Mouse (Mus musculus) retina, postnatal 1 day (tissue): ENCODE measurements around the gene Mlh3.
"Not testable (repeated sequence)": the region's sequence is repeated elsewhere in the genome, so short reads cannot be mapped to it uniquely, and the experiment has no call there.

ENCODE experiments used
- DNase-seq: peaks from one replicate; pipeline ENCODE4 v3.0.0-alpha.2; 2012

Mlh3 gene

GRCm38 (mm10) chr12:85270319-85270718 is at the start of gene Mlh3:
Gene Mlh3 (minus strand): TSS chr12:85270599.
- peak; percentile 92 for DNase-seq

- no peak for DNase-seq
These were observed 38.3 kb upstream of the Mlh3 start for GRCm38 (mm10) chr12:85308651-85309050.

GRCm38 (mm10) chr12:85305247-85305892 is 35.0 kb upstream of the Mlh3 start:
- DNase-seq, result peak; percentile 88

- DNase-seq, result no peak
These were observed 34.3 kb upstream of the Mlh3 start for GRCm38 (mm10) chr12:85304725-85305124.

- no peak for DNase-seq
These were observed 32.9 kb upstream of the Mlh3 start for GRCm38 (mm10) chr12:85303256-85303655.

GRCm38 (mm10) chr12:85298835-85299180 is 28.4 kb upstream of the Mlh3 start:
- no peak for DNase-seq

GRCm38 (mm10) chr12:85298127-85298834 is 27.9 kb upstream of the Mlh3 start:
- no peak for DNase-seq

GRCm38 (mm10) chr12:85297345-85297997 is 27.1 kb upstream of the Mlh3 start:
- DNase-seq, result peak; percentile 22

- DNase-seq, result no peak
These were observed 26.5 kb upstream of the Mlh3 start for GRCm38 (mm10) chr12:85296915-85297314.

GRCm38 (mm10) chr12:85295506-85295905 is 25.1 kb upstream of the Mlh3 start:
- DNase-seq, result no peak

- DNase-seq, result no peak
These were observed 22.5 kb upstream of the Mlh3 start for GRCm38 (mm10) chr12:85292906-85293305.

- DNase-seq, result no peak
These were observed 21.9 kb upstream of the Mlh3 start for GRCm38 (mm10) chr12:85292288-85292687.

GRCm38 (mm10) chr12:85291541-85291940 is 21.1 kb upstream of the Mlh3 start:
- no peak for DNase-seq

- DNase-seq, result no peak
These were observed 20.2 kb upstream of the Mlh3 start for GRCm38 (mm10) chr12:85290633-85291032.

- no peak for DNase-seq
These were observed 19.0 kb upstream of the Mlh3 start for GRCm38 (mm10) chr12:85289157-85290000.

- peak; percentile 96 for DNase-seq
These were observed 18.2 kb upstream of the Mlh3 start, which contains the start of gene Zc2hc1c for GRCm38 (mm10) chr12:85288486-85289156. Gene Zc2hc1c (plus strand): TSS chr12:85288591.

GRCm38 (mm10) chr12:85287809-85288485 is 17.5 kb upstream of the Mlh3 start, which contains the start of gene Acyp1:
Gene Acyp1 (minus strand): TSS chr12:85288438.
- DNase-seq, result no peak

GRCm38 (mm10) chr12:85286941-85287340 is 16.5 kb upstream of the Mlh3 start:
- peak; percentile 60 for DNase-seq

- DNase-seq, result no peak
These were observed 14.6 kb upstream of the Mlh3 start for GRCm38 (mm10) chr12:85284996-85285395.

- DNase-seq, result no peak
These were observed 13.9 kb upstream of the Mlh3 start for GRCm38 (mm10) chr12:85284331-85284730.

- DNase-seq, result not testable (repeated sequence)
These were observed 11.4 kb upstream of the Mlh3 start for GRCm38 (mm10) chr12:85281756-85282155.
